Mouse (Mus musculus) thymus, adult 2 months (tissue): Measurements from ENCODE around the gene Sh3rf1. TPM values are rescaled to one million over a fixed set of nuclear protein-coding genes. Genes with fewer than 3 reads are reported as not detected.

ENCODE experiments used
- DNase-seq: peaks from one replicate; pipeline ENCODE4 v3.0.0; 2021
- H3K27ac ChIP-seq: fragments of 200-500 bp; 2 replicates; pipeline ENCODE4 v1.5.1; 2012; ENCODE audit warnings: low read length, control low read depth; ENCODE audit not compliant: control insufficient read depth, insufficient read depth
- H3K27me3 ChIP-seq: fragments of 200-500 bp; 2 replicates; pipeline ENCODE4 v1.6.1; 2012; ENCODE audit warnings: mild to moderate bottlenecking, low read length, moderate library complexity, mixed read lengths; ENCODE audit not compliant: control insufficient read depth, insufficient read depth
- H3K36me3 ChIP-seq: fragments of 200-500 bp; 2 replicates; pipeline ENCODE4 v1.6.1; 2012; ENCODE audit warnings: mild to moderate bottlenecking, low read length, moderate library complexity; ENCODE audit not compliant: control insufficient read depth, insufficient read depth
- H3K4me1 ChIP-seq: fragments of 200-500 bp; replicated peaks from 2 replicates; pipeline ENCODE4 v1.6.1; 2012; ENCODE audit warnings: low read length; ENCODE audit not compliant: control insufficient read depth, insufficient read depth
- H3K4me3 ChIP-seq: fragments of 200-500 bp; 2 replicates; pipeline ENCODE4 v1.5.1; 2012; ENCODE audit warnings: mild to moderate bottlenecking, low read length, control low read depth, moderate library complexity; ENCODE audit not compliant: control insufficient read depth, insufficient read depth
- CTCF ChIP-seq: fragments of 200-500 bp; IDR thresholded peaks from 2 replicates; pipeline ENCODE4 v1.5.1; 2012; ENCODE audit warnings: mild to moderate bottlenecking, control low read depth, low read length, moderate library complexity, borderline replicate concordance; ENCODE audit not compliant: control insufficient read depth, poor library complexity, insufficient read depth; ENCODE audit errors: extremely low read depth
- POLR2A ChIP-seq: fragments of 200-500 bp; IDR thresholded peaks from 2 replicates; pipeline ENCODE4 v1.6.1; 2012; ENCODE audit warnings: mild to moderate bottlenecking, low read length, control low read depth, moderate library complexity; ENCODE audit not compliant: control insufficient read depth, poor library complexity, insufficient read depth; ENCODE audit errors: extremely low read depth
- WGBS: fragments of 180-500 bp; shearing (Covaris S2); methylation state at CpG from one replicate; pipeline ENCODE4 v1.1.7; 2018; 5-methylcytosine and 5-hydroxymethylcytosine counted together
- polyA plus RNA-seq: library from polyadenylated mRNA; depleted of rRNA; stranded (reverse); fragments of >200 nt; gene quantifications from 2 replicates; pipeline ENCODE4 v1.2.3, GENCODE M21; 2012

Gene Sh3rf1
- polyA plus RNA-seq, 1 experiment, result 7.6 TPM

- H3K4me1 ChIP-seq, result no peaks in the 10 kb centered on the region
Measured at GRCm38 (mm10) chr8:61268233-61268916, 44.7 kb downstream of the Sh3rf1 start.

GRCm38 (mm10) chr8:61270016-61270415, 46.3 kb downstream of the Sh3rf1 start:
- H3K27ac ChIP-seq, result no peak overlapping the region
- WGBS, result 86% methylated on average over 11 of the region's 11 CpGs
- H3K36me3 ChIP-seq, result no peaks in the 10 kb centered on the region
- TF ChIP-seq CTCF, result no peak
- no peak for TF ChIP-seq POLR2A
- no peaks in the 10 kb centered on the region for H3K27me3 ChIP-seq
- H3K4me1 ChIP-seq, result peaks cover 4% of the 10 kb centered on the region
- no peak for DNase-seq
- H3K4me3 ChIP-seq, result no peak overlapping the region

More at GRCm38 (mm10) chr8:61268233-61268916, 44.7 kb downstream of the Sh3rf1 start:
- 92% methylated on average over 10 of the region's 10 CpGs for WGBS
- H3K36me3 ChIP-seq, result no peaks in the 10 kb centered on the region
- no peaks in the 10 kb centered on the region for H3K27me3 ChIP-seq
- no peak overlapping the region for H3K4me3 ChIP-seq
- no peak for DNase-seq
- H3K27ac ChIP-seq, result no peak overlapping the region
- TF ChIP-seq POLR2A (no peak), CTCF (no peak)

GRCm38 (mm10) chr8:61270541-61270940, 46.9 kb downstream of the Sh3rf1 start:
- 91% methylated on average over 9 of the region's 9 CpGs for WGBS
- DNase-seq, result no peak
- H3K27ac ChIP-seq, result no peak overlapping the region
- H3K4me1 ChIP-seq, result peaks cover 7% of the 10 kb centered on the region
- H3K4me3 ChIP-seq, result no peak overlapping the region
- no peaks in the 10 kb centered on the region for H3K36me3 ChIP-seq
- no peaks in the 10 kb centered on the region for H3K27me3 ChIP-seq
- no peak for TF ChIP-seq CTCF

GRCm38 (mm10) chr8:61270961-61271360, 47.3 kb downstream of the Sh3rf1 start:
- Histone ChIP-seq H3K27ac (no peak overlapping the region), H3K27me3 (no peaks in the 10 kb centered on the region), H3K36me3 (no peaks in the 10 kb centered on the region), H3K4me1 (peaks cover 7% of the 10 kb centered on the region), H3K4me3 (no peak overlapping the region)
- DNase-seq, result no peak
- TF ChIP-seq CTCF (no peak), POLR2A (no peak)
- WGBS, result 80% methylated on average over 4 of the region's 6 CpGs

GRCm38 (mm10) chr8:61272838-61273237, 49.2 kb downstream of the Sh3rf1 start:
- peaks cover 9% of the 10 kb centered on the region for H3K4me1 ChIP-seq
- 75% methylated on average over 3 of the region's 3 CpGs for WGBS
- no peak overlapping the region for H3K27ac ChIP-seq
- H3K4me3 ChIP-seq, result no peak overlapping the region
- no peaks in the 10 kb centered on the region for H3K27me3 ChIP-seq
- no peak for TF ChIP-seq POLR2A
- no peak for TF ChIP-seq CTCF
- H3K36me3 ChIP-seq, result no peaks in the 10 kb centered on the region
- DNase-seq, result no peak

- H3K27me3 ChIP-seq, result no peaks in the 10 kb centered on the region
- no peak for DNase-seq
- H3K27ac ChIP-seq, result no peak overlapping the region
- TF ChIP-seq CTCF (no peak), POLR2A (no peak)
- no peak overlapping the region for H3K4me3 ChIP-seq
- 70% methylated on average over 17 of the region's 17 CpGs for WGBS
- peaks cover 9% of the 10 kb centered on the region for H3K4me1 ChIP-seq
- no peaks in the 10 kb centered on the region for H3K36me3 ChIP-seq
Measured at GRCm38 (mm10) chr8:61273307-61274221, 49.9 kb downstream of the Sh3rf1 start.
